Mouse (Mus musculus) bone marrow macrophage, adult 2 months (primary cell): Measurements from ENCODE around the gene Orm2.

Source experiments
- CTCF ChIP-seq: IDR thresholded peaks from 2 replicates; pipeline ENCODE4 v1.5.1; 2012; ENCODE audit warnings: low read depth, mild to moderate bottlenecking, low read length, moderate library complexity
- POLR2A ChIP-seq: IDR thresholded peaks from 2 replicates; pipeline ENCODE4 v1.6.1; 2012; ENCODE audit warnings: mild to moderate bottlenecking, low read depth, low read length, borderline replicate concordance

DNA sequence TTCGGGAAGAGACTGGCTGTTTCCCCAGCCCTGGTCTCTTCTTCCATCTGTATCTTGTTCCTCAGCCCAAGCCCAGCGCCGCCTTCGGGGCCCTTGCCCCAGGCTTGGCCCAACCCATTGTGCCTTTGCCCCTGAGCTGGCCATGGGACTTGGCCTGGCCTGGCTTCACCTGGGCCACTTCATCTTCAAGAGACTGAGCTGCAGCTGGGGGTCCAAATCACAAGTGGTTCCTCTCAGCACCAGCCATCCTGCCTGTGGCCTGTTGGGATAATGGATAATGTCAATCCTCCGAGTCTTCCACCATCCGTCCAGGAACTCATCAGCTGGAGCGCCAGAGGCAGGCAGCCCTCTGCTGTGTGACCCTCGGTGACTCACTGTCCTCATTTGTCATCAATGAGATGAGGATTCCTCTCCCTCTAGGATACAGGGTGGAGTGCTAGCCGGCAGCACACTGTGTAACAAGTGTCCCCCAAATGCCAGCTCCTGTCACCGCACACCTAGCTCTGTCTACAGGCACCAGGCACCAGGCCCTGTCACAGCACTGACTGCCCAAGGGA lies 35.8 kb downstream of the Orm2 start:
- TF ChIP-seq POLR2A (no peak), CTCF (no peak)
